Mouse (Mus musculus): ENCODE results near the gene 4930544D05Rik.

Gene 4930544D05Rik

DNA sequence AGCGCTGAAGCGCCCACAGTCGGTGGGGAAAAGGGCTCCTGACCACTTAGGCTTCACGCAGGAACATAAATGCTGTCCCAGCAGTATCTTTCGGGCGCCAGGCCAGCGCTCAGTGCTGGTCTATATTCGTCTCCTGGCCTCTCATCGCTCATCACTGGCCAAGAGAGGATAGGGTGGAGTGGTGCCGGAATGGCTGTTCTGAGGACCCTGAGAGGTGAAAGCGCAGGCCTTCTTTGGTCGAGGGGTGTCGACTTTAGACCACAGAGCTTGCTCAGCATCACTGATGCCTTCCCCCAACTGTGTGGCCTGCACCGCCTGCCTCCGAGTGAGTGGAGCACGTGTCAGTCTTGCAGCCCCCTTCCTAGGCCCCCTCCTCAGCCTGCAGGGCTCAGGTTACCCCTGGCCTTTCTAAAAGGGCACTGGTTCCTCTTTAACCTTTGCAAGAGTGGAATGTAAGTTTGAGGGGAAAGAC, 40.8 kb downstream of the 4930544D05Rik start:
- DNase-seq (ENCODE audit: low spot score in 2 of 2): peak in 1 of 2 experiments; percentile 68

DNA sequence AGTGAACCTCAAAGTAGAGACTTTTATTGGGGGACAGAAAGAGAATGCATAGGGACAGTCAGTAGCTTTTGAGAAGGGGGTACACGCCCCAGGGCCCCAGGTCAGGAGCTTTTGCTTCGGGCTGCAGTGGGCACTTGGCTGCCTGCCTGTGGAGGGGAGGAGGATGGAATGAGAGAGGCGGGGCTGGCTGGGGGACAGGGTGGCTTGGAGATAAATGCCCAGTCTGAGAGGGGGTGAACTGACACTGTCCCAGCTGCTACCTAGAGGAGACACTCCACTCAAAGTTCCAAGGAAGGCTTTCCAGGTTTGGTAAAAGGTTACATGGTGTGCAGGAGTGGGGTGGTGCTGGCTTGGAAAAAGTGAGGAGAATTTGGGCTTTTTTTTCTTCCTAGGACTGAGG, 41.3 kb downstream of the 4930544D05Rik start, which contains the start of gene Eno3:
Eno3 (plus strand) TSS at position 239 of the 400 bp plus-strand sequence.
- peak in 1 of 2 experiments; percentile 66 for DNase-seq (ENCODE audit: low spot score in 2 of 2)

DNA sequence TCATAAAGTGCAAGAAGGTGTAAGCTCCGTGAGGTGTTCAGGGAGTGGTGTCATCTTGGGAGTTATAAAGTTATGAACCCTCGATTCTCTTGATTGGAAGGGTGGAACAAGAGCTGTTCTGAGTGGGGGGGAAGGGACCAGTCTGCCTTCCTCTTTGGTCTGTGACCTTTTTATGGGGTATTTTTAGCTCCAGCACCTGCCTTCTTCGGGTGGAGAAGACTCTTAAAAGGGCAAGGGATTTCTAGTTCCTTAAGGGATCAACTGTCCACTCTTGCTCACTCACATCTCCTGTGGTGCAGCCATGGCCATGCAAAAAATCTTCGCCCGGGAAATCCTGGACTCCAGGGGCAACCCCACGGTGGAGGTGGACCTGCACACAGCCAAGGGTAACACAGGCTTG, 41.9 kb downstream of the 4930544D05Rik start:
- no peak for DNase-seq (ENCODE audit: low spot score in 2 of 2)

DNA sequence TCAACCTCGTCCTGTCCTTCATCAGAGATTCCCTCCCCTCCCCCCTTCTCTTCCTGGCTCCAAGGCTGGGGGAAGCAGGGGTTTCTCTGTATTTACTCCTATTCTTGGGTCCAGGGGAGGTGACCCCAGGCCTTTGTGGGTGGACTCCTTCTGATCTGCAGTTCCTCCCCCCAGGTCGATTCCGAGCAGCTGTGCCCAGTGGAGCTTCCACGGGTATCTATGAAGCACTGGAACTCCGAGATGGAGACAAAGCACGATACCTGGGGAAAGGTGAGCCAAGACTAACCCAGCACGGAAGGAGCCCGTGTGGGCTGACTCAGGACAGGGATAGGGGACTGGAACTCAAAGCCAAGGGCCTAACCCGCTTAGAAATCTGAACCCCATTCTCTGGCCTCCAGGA, 42.3 kb downstream of the 4930544D05Rik start:
- DNase-seq (ENCODE audit: low spot score in 2 of 2): no peak

DNA sequence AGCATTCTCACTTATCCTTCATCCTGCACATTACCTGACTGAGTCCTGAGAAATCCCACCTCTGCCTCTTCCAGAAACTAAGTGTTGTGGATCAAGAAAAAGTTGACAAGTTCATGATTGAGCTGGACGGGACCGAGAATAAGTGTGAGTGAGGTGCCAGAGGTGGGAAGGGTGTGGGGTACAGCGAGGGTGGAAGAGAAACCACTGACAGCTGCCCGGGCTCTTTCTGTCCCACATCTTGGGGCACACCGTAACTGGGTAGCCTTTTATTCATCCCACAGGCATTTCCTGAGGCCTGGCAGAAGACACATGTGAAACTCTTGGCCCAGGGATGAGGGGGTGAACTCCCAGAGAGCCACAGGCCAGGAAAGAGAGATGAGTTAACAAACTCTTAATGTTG, 42.9 kb downstream of the 4930544D05Rik start:
- DNase-seq (ENCODE audit: low spot score in 2 of 2): no peak

DNA sequence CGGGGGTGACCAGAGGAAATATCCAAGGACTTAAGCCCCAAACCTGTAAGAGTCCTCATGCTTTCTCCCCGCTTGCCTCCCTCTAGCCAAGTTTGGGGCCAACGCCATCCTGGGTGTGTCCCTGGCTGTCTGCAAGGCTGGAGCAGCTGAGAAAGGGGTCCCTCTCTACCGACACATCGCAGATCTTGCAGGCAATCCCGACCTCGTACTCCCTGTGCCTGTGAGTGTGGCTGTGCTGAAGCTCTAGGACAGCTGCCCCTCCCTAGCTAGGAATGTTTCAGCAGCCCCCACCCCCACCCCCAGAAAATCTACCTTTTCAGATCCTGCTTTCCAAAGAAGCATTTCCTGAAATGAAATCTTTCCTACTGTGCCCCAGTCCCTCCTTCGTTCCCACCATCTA, 43.3 kb downstream of the 4930544D05Rik start:
- no peak for DNase-seq (ENCODE audit: low spot score in 2 of 2)

DNA sequence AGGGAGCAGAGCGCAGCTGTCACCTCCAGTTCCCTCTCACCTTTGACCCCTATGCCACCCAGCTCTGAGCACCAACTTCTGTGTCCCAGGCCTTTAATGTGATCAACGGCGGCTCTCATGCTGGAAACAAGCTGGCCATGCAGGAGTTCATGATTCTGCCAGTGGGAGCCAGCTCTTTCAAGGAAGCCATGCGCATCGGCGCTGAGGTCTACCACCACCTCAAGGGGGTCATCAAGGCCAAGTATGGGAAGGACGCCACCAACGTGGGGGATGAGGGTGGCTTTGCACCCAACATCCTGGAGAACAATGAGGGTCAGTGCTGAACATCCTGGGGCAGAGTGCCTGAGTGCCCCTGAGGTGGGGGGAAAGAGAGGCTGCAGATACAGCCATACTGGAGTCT, 44.9 kb downstream of the 4930544D05Rik start:
- DNase-seq (ENCODE audit: low spot score in 2 of 2): no peak

DNA sequence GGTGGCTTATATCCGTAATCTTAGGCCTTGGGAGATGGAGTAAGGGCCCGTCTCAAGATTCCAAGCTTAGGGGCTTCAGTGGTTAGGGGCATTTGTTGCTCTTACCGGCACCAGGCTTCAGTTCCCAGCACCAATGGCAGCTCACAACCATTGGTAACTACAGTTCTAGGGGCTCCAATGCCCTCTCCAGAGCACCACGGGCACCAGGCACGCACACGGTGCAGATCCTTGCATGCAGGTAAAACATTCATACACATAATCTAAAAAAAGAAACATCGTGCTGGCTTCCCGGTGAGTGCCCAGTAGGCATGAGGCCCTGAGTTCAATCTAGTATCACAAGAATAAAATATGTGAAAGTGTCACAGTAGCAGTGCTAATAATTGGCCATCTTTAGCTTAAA, 47.5 kb downstream of the 4930544D05Rik start:
- no peak for DNase-seq (ENCODE audit: low spot score in 2 of 2)

DNA sequence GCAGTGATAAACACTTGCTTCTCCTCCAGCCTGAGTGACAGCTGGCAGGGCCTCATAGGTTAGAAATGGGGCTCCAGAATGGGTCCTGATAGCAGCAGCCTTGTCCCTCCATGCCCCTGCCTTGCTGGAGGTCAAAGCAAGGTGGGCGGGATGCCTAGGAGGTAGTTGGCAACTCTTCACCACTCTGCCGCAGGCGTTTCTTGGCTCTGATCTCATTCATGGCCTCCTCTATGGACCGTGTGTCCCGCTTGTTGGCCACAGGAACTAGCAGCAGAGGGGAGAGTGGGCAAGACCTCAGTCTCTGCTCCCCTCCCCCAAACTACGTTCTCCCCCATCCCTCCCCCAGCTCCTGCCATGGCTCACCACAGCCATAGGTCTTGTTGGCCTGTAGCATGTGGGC, 48.3 kb downstream of the 4930544D05Rik start:
- no peak for DNase-seq (ENCODE audit: low spot score in 2 of 2)

DNA sequence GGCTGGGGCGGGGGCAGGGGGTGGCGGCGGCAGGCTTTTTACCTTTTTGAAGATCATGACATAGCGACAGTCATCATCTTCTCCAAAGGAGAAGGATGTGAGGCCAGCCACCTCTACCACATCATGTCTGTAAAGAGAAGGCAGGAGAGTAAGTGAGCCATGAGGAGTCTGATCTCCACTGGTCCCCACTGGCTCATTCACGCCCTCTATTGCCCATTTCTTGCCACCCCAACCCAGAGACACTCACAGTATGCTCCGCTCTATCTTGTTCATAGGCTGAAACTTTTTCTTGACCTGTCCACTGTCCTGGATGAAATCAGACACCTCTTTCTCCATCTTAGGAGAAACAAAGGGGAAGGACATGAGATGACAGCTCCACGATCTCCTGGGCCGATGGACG, 49.1 kb downstream of the 4930544D05Rik start:
- DNase-seq (ENCODE audit: low spot score in 2 of 2): no peak

All from spleen, postnatal 4 days (tissue).